Mouse (Mus musculus) stomach, embryonic 16.5 days (tissue): ENCODE data around the gene Mbtd1. TPM values are rescaled to one million over a fixed set of nuclear protein-coding genes. Genes with fewer than 3 reads are reported as not detected.

Experiments
- ATAC-seq: fragments of 200-750 bp; cut with Nextera tagmentation; 2 replicates; pipeline ENCODE4 v1.8.0; 2017; ENCODE audit warnings: moderate number of reproducible peaks, moderate TSS enrichment; ENCODE audit not compliant: insufficient read depth, low FRiP score
- H3K27ac ChIP-seq: fragments of 300-500 bp; sonication (generic); 2 replicates; pipeline ENCODE4 v1.5.1; 2014; ENCODE audit warnings: low read length
- H3K27me3 ChIP-seq: fragments of 300-500 bp; sonication (generic); 2 replicates; pipeline ENCODE4 v1.6.1; 2014; ENCODE audit warnings: low read length, control low read depth, mixed read lengths; ENCODE audit not compliant: control insufficient read depth, insufficient read depth
- H3K36me3 ChIP-seq: fragments of 300-500 bp; sonication (generic); 2 replicates; pipeline ENCODE4 v1.6.1; 2014; ENCODE audit warnings: low read length; ENCODE audit not compliant: control insufficient read depth, insufficient read depth
- H3K4me1 ChIP-seq: fragments of 300-500 bp; sonication (generic); 2 replicates; pipeline ENCODE4 v1.6.1; 2014; ENCODE audit warnings: low read length, control low read depth, mixed read lengths; ENCODE audit not compliant: control insufficient read depth, insufficient read depth
- H3K4me2 ChIP-seq: fragments of 300-500 bp; sonication (generic); 2 replicates; pipeline ENCODE4 v1.6.1; 2014; ENCODE audit warnings: low read depth, low read length, mixed read lengths
- H3K4me3 ChIP-seq: fragments of 300-500 bp; sonication (generic); replicated peaks from 2 replicates; pipeline ENCODE4 v1.5.1; 2014; ENCODE audit warnings: mild to moderate bottlenecking, low read length
- H3K9ac ChIP-seq: fragments of 300-500 bp; sonication (generic); 2 replicates; pipeline ENCODE4 v1.6.1; 2014; ENCODE audit warnings: low read length
- H3K9me3 ChIP-seq: fragments of 300-500 bp; sonication (generic); replicated peaks from 2 replicates; pipeline ENCODE4 v1.6.1; 2016; ENCODE audit warnings: low read length, control low read depth; ENCODE audit not compliant: control insufficient read depth
- WGBS: fragments of 180-500 bp; shearing (Covaris S2); extraction: QIAGEN DNeasy Blood & Tissue Kit; methylation state at CpG from one replicate; pipeline ENCODE4 v1.1.7; 2014; 5-methylcytosine and 5-hydroxymethylcytosine counted together
- polyA plus RNA-seq: library from polyadenylated mRNA; unstranded; fragments of >200 nt; fragmentation: Nextera tagmentation; extraction: Ambion mirVana; gene quantifications from 2 replicates; pipeline ENCODE4 v1.2.1, GENCODE M21; 2015

Gene Mbtd1
- 19.0 and 20.2 TPM in 2 replicates for polyA plus RNA-seq

DNA sequence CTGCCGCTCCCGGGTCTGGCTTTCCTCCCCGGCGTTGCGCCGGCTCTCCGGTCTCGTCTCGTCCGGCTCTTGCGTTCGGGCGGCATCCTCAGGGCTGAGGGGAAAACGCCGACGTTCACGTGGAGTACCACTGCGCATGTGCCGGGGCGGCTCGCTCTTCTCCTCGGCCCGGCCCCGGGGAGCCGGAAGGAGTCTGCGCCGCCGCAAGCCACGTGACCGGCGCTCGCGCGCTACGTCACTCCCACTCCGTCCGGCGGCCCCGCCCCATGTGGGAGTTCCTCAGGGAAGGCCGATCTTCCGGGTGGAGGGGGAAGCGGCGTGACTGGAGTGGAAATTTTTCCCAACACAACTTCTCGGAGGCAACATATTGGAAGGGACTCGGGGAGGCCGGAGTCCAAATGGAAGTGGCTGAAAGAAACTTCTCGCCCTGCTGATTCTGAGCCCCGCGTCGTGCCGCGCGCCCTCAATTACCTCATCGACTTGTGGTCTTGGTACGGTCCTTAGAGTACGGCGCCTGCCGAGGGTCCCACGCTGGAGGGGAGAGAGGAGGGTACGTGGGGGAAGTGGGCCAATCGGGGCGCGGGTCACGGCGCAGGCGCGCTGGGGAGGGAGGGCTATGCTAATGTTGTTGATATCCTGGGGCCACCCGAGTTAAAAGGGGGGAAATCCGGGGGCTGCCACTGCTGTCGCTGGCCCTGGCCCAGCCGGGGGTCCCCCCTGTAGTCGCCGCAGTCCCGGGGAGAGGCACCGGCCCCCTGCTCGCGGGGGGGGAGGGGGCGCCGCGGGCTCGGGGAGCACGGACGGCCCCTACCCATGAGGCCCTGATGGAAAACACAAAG is at the start of gene Mbtd1, which contains the start of gene Utp18:
TSS of gene Mbtd1 (plus strand) at position 281 of the 839 bp plus-strand sequence.
TSS of gene Utp18 (minus strand) at position 195 of the 839 bp plus-strand sequence.
- Histone ChIP-seq H3K9ac (peak within 1 kb of the TSS; percentile 98), H3K27ac (peak within 1 kb of the TSS; percentile 98), H3K4me1 (peaks cover 25% of the 10 kb centered on the region), H3K4me2 (peak within 1 kb of the TSS; percentile 83), H3K4me3 (peak within 1 kb of the TSS; percentile 96), H3K36me3 (no peaks in the 10 kb centered on the region), H3K9me3 (no peaks in the 10 kb centered on the region), H3K27me3 (no peaks in the 10 kb centered on the region)
- WGBS = under 1% methylated on average over 83 of the region's 83 CpGs
- peak; percentile 97 for ATAC-seq

GRCm38 (mm10) chr11:93847342-93847741 is 38.3 kb upstream of the Mbtd1 start:
- Histone ChIP-seq H3K4me3 (no peak overlapping the region), H3K27ac (no peak overlapping the region), H3K4me2 (no peak overlapping the region), H3K9ac (no peak overlapping the region), H3K27me3 (no peaks in the 10 kb centered on the region), H3K9me3 (no peaks in the 10 kb centered on the region), H3K36me3 (no peaks in the 10 kb centered on the region), H3K4me1 (no peaks in the 10 kb centered on the region)
- ATAC-seq = no peak
- WGBS = 40% methylated on average over 2 of the region's 2 CpGs

GRCm38 (mm10) chr11:93852546-93852945 is 33.1 kb upstream of the Mbtd1 start:
- no peaks in the 10 kb centered on the region for H3K36me3 ChIP-seq
- ATAC-seq = no peak
- no peak overlapping the region for H3K4me3 ChIP-seq
- no peaks in the 10 kb centered on the region for H3K9me3 ChIP-seq
- H3K9ac ChIP-seq = no peak overlapping the region
- no peaks in the 10 kb centered on the region for H3K27me3 ChIP-seq
- H3K4me1 ChIP-seq = no peaks in the 10 kb centered on the region
- 81% methylated on average over 3 of the region's 3 CpGs for WGBS
- H3K27ac ChIP-seq = no peak overlapping the region
- no peak overlapping the region for H3K4me2 ChIP-seq

- H3K27ac ChIP-seq = no peak overlapping the region
- H3K4me2 ChIP-seq = no peak overlapping the region
- no peak overlapping the region for H3K9ac ChIP-seq
- peaks cover 8% of the 10 kb centered on the region; the same call in 1 of the 2 replicates for H3K36me3 ChIP-seq
- no peaks in the 10 kb centered on the region for H3K27me3 ChIP-seq
- H3K4me1 ChIP-seq = no peaks in the 10 kb centered on the region
- ATAC-seq = no peak
- no peaks in the 10 kb centered on the region for H3K9me3 ChIP-seq
- H3K4me3 ChIP-seq = no peak overlapping the region
- 5% methylated on average over 6 of the region's 6 CpGs for WGBS
Measured at GRCm38 (mm10) chr11:93856284-93856955, 29.2 kb upstream of the Mbtd1 start.

DNA sequence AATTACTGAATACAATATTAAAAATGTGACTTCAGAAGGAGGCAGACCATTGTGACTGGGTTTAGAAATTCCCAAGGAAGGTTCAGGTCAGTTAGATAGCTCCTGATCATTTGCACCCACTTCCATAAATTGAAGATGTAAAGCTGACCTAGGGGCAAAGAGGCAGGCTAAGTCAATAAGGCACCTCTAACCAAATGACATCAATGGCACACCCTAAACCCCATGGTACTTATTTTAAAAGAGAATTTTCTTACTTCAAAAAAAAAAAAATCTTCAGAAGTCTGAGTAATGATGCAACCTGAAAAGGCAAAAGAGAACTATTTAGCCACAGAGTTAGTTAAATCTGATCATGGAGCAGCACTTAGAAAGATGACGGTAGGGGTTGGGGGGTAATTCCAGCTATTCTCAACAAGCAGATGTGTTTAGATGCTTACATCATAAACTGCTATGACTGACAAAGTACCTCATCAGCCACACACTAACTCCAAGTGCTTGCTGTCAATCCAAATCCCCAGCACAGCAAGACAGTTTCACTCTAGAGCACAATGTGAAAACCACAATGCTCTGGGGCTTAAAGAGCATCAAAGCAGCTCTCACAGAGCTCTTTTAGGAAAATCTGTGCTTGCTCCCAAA is 25.0 kb upstream of the Mbtd1 start:
- no peak for ATAC-seq
- H3K36me3 ChIP-seq = peaks cover 13% of the 10 kb centered on the region; the same call in 1 of the 2 replicates
- H3K9ac ChIP-seq = no peak overlapping the region
- no peaks in the 10 kb centered on the region for H3K27me3 ChIP-seq
- H3K4me2 ChIP-seq = no peak overlapping the region
- no peaks in the 10 kb centered on the region for H3K4me1 ChIP-seq
- H3K4me3 ChIP-seq = no peak overlapping the region
- WGBS = 89% methylated on average over 1 of the region's 1 CpGs
- H3K9me3 ChIP-seq = no peaks in the 10 kb centered on the region
- H3K27ac ChIP-seq = no peak overlapping the region

DNA sequence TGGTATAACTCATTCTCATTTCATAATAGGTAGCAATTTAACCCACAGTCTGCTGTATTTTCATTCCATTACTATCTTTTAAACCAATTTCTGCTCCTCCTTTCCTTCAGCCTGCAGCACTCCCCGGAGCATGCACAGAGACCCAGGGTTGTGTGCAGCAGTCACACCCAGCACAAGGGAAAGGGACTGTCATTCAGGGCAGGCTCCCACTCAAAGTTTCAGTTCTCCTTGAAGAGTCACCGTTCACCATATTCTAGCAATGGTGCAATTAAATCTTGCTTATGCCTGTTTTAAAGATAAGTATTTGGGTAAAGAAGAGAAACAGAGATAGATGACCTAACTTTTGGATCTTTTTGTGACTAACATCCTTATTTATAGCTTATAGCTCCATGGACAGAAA is 24.5 kb upstream of the Mbtd1 start:
- Histone ChIP-seq H3K27me3 (no peaks in the 10 kb centered on the region), H3K9ac (no peak overlapping the region), H3K27ac (no peak overlapping the region), H3K36me3 (peaks cover 16% of the 10 kb centered on the region), H3K4me3 (no peak overlapping the region), H3K9me3 (no peaks in the 10 kb centered on the region), H3K4me1 (no peaks in the 10 kb centered on the region), H3K4me2 (no peak overlapping the region)
- ATAC-seq = no peak
- WGBS = 88% methylated on average over 2 of the region's 2 CpGs

DNA sequence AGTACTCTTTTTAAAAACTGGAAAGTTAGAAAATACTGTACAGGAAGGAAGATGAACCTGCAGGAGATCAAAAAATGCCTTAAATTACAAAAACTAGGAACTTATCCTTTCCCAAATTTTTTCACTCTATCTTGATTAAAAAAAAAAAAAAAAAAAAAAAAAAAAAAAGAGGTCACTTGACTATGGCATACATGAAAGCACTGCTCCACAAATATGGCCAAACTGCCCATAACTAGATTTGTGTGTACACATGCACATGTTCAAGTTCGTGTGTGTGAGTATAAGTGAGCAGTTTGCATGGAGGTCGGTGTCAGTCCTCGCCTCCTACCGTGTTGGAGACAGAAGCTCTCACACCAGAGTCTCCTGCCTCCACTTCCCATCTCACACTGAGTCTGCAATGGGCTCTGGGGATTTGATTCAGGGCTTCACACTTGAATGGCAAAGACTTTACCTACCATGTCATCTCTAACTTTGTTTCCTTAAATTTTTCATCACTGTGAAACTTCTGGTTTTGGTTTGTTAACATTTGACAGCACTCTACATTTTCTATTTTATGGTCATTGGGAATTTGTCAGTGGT is 23.5 kb upstream of the Mbtd1 start:
- no peak overlapping the region for H3K9ac ChIP-seq
- ATAC-seq = no peak
- 90% methylated on average over 4 of the region's 4 CpGs for WGBS
- H3K9me3 ChIP-seq = no peaks in the 10 kb centered on the region
- no peaks in the 10 kb centered on the region for H3K27me3 ChIP-seq
- no peak overlapping the region for H3K27ac ChIP-seq
- H3K4me3 ChIP-seq = no peak overlapping the region
- H3K4me1 ChIP-seq = no peaks in the 10 kb centered on the region
- H3K36me3 ChIP-seq = peaks cover 23% of the 10 kb centered on the region
- H3K4me2 ChIP-seq = no peak overlapping the region

DNA sequence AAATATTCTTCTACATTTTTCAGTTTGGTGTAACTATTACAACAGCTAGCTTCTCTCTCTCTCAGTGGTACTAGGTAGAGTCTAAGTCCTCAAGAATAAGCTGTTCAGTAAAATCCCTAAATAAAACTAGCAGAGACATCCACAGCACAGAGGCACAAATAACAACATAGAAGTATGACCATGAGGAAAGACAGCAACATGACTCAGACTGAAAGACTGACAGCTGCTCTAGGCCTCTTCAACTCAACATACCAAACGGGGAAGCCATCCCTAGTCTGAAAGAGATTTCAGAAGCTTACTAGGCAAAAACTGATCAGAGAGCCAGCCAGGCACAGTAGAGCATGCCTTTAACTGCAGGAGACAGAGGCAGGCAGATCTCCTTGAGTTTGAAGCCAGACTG is 23.0 kb upstream of the Mbtd1 start:
- Histone ChIP-seq H3K27ac (no peak overlapping the region), H3K4me2 (no peak overlapping the region), H3K9ac (no peak overlapping the region), H3K4me3 (no peak overlapping the region), H3K27me3 (no peaks in the 10 kb centered on the region), H3K9me3 (no peaks in the 10 kb centered on the region), H3K4me1 (no peaks in the 10 kb centered on the region), H3K36me3 (peaks cover 23% of the 10 kb centered on the region)
- 80% methylated on average over 1 of the region's 1 CpGs for WGBS
- no peak for ATAC-seq
